Mouse (Mus musculus) T-helper 17 cell (primary cell): ENCODE measurements at regions not wholly inside any gene's neighbourhood (a gene's known extent, or its start where the extent isn't known, plus 50 kb on each side); places are given as distances from the start of the nearest gene placed in this dataset.

ENCODE experiments used
- in situ Hi-C, 2 experiments: fragments of 300-600 bp; cut with MboI, MseI; formaldehyde crosslinking; loops; 1 replicate in 1 of 2; 2 replicates in 1 of 2; pipeline ENCODE4 v1.15.1; 2025; ENCODE audit warnings: high pct_unique_total_duplicates in 2 of 2

DNA sequence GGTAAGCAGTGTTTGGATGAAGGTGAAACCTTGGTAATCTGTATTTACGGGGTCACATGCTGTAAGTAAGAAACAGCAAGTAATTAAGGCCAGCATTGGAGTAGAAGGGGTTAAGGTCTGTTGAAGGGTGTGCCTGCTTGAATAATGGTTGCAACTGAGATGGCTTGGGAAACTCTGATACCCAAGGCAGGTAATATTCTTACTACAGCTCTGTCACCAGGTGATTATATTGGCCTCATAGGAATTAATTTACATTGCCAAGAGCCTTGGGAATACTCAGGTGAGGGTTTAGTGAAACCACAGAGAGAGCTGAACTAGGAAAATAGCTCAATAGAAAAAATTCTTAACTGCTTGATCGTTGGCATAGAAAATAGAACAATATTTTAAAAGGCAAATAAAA is 73.8 kb upstream of the Lcorl start:
- in situ Hi-C loops: no loop called here

DNA sequence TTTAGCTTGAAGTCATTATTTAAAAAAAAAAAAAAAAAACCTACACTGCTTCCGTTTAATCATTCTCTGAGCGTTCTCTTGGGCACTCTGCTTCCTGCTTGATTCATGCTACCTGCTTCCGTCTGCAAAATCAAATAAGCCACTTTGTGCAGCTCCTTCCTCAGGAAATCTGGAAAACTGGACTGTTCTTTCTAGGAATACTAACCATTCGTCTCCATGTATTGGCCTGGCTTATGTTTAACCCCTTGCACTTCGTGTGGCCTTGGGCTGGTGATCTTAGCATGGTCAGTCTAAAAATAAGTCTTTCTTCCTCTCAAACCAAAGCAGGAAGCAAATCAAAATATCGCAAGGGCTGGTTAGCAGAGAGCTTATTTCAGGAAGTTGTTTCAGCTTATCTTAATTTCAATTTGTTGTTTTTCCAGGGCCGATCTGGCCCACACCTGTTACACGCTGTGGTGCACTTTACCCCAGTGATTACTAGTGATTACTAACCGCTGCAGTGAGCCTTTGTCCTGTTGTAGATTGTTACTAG is 68.5 kb upstream of the Lcorl start:
- in situ Hi-C loops: no loop called here

DNA sequence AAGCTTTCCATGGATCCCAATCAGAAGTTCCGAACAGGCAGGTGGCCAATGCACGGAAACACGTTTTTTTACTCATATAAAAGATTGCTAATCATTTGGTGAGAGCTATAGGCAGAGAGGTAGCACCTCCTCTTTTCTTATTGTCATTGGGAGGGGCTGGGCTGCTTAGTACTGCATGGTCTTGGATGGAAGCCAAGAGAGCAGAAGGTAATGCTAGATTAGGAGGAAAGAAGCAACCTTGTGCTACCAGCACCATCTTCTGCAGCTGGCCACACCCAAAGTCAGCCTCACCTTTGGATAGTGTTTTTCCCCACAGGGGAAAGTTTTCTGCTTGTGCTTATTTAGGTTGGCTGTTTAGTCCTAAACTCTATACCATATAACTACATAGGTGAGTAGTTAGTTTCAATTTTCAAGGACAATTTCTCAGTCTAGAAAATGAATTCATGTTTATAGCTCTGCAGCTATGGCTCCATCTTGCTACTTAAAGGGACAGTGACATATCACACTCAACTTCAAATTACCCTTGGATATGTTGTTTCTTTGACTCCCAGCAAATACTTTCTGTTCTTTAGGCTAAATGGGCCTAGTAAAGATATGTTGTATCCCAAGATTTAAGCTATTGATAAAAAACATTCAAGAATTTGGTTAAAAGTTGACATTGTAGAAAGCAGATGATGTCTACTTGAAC is 66.6 kb upstream of the Lcorl start:
- in situ Hi-C loops: no loop called here
